Mouse (Mus musculus) neural tube, embryonic 15.5 days (tissue): ENCODE measurements around the gene Ubxn6. TPM values are rescaled to one million over a fixed set of nuclear protein-coding genes. Genes with fewer than 3 reads are reported as not detected.
A peak's percentile ranks its signal among the peaks of the same experiment; 100 is the strongest.
"Not testable (repeated sequence)": the region's sequence is repeated elsewhere in the genome, so short reads cannot be mapped to it uniquely, and the experiment has no call there.

ENCODE experiments used
- ATAC-seq: fragments of 200-750 bp; cut with Nextera tagmentation; 2 replicates; pipeline ENCODE4 v1.8.0; 2017; ENCODE audit warnings: mild to moderate bottlenecking, moderate TSS enrichment, moderate library complexity; ENCODE audit not compliant: low FRiP score
- H3K27ac ChIP-seq: fragments of 300-500 bp; sonication (generic); replicated peaks from 2 replicates; pipeline ENCODE4 v1.5.1; 2015; ENCODE audit warnings: mild to moderate bottlenecking, inconsistent platforms
- H3K27me3 ChIP-seq: fragments of 300-500 bp; sonication (generic); replicated peaks from 2 replicates; pipeline ENCODE4 v1.6.1; 2015; ENCODE audit warnings: inconsistent platforms
- H3K36me3 ChIP-seq: fragments of 300-500 bp; sonication (generic); 2 replicates; pipeline ENCODE4 v1.6.1; 2015; ENCODE audit warnings: inconsistent platforms
- H3K4me1 ChIP-seq: fragments of 300-500 bp; sonication (generic); 2 replicates; pipeline ENCODE4 v1.6.1; 2015; ENCODE audit warnings: inconsistent platforms
- H3K4me2 ChIP-seq: fragments of 300-500 bp; sonication (generic); 2 replicates; pipeline ENCODE4 v1.6.1; 2015; ENCODE audit warnings: inconsistent platforms, mild to moderate bottlenecking, moderate library complexity
- H3K4me3 ChIP-seq: fragments of 300-500 bp; sonication (generic); replicated peaks from 2 replicates; pipeline ENCODE4 v1.5.1; 2015; ENCODE audit warnings: mild to moderate bottlenecking, inconsistent platforms
- H3K9ac ChIP-seq: fragments of 300-500 bp; sonication (generic); replicated peaks from 2 replicates; pipeline ENCODE4 v1.6.1; 2015; ENCODE audit warnings: mild to moderate bottlenecking, inconsistent platforms
- H3K9me3 ChIP-seq: fragments of 300-500 bp; sonication (generic); replicated peaks from 2 replicates; pipeline ENCODE4 v1.6.1; 2016; ENCODE audit warnings: inconsistent platforms
- WGBS: fragments of 180-500 bp; shearing (Covaris S2); methylation state at CpG from one replicate; pipeline ENCODE4 v1.1.7; 2015; ENCODE audit warnings: mixed read lengths; 5-methylcytosine and 5-hydroxymethylcytosine counted together
- polyA plus RNA-seq: library from polyadenylated mRNA; unstranded; fragments of >200 nt; fragmentation: Nextera tagmentation; extraction: Ambion mirVana; gene quantifications from 2 replicates; pipeline ENCODE4 v1.2.1, GENCODE M21; 2015

Gene Ubxn6
- polyA plus RNA-seq, 1 experiment from 2014 or later: 79.4 TPM

DNA sequence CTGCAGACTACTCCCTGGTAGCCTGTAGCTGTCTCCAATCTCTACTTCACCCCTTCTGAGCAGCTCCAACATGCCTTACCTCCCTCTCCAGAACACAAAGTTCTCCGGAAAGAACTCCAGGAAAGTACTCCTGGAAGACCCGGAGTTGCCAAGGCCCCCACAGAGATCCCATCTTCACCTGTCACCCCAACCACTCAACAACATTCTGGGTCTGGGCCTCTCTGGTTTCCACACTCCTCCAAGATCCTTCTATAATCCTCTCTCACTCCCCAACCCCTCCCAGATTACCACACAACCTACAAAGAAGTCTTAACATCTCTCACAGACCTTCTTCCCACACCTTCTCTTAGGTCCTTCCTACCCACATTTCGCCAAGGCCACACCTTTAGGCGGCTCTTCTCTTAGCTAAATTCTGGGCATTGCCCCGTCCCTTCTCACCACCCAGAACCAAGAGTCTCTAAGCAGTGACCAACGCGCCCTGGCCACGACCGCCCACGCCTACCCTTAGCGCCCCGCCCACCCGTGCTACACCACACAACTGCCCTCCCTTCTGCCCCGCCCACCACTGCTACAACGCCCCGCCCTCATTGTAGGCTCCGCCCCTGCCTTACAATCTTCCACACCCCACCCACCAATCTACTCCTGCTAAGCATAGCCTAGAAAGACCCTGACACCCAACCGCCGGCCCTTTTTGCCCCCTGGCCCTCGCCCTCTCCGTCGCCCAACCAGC is 566 bp downstream of the Ubxn6 start:
- Histone ChIP-seq H3K4me3 (peak overlapping the region; percentile 96), H3K9ac (peak overlapping the region; percentile 91), H3K9me3 (no peaks in the 10 kb centered on the region), H3K4me1 (peaks cover 24% of the 10 kb centered on the region), H3K27me3 (no peaks in the 10 kb centered on the region), H3K4me2 (peak overlapping the region; percentile 86), H3K36me3 (peaks cover 42% of the 10 kb centered on the region), H3K27ac (peak overlapping the region; percentile 93)
- WGBS: 10% methylated on average over 22 of the region's 22 CpGs
- ATAC-seq: peak; percentile 25

DNA sequence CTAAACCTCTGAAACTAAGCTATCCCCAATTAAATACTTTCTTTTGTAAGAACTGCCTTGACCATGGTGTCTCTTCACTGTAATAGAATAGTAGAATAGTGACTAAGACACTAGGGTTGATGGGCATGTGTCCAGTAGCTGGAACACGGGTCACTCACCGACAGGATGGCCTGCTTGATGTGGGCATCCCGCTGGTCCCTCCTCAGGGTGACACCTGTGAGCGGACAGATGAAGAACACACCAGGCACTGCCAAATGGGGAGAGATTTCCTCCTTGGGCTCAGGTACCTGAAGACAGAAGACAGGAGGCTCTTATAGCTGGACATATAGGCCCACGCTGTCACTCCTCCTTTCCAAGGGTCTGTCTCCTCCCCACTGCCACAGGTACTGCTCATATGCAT is 2.6 kb downstream of the Ubxn6 start:
- WGBS: 88% methylated on average over 5 of the region's 5 CpGs
- ATAC-seq: no peak

DNA sequence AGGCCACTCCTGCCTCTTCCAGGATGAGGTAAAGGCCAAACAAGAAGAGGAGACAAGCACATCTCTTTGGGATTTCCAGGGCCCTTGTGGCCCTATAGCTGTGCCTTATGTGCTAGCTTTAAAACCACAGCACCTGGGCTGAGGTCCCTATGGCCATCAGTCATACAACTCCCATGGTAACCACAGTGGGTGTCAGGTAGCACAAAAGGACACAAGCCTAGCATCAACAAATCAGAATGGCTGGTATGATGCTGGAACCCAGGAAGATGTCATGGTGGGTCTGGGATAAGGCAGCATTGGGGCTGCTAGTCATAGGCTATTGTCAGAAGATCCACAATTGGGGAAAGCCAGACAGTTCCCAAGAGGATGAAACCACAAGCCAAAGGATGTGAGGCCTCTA is 3.7 kb downstream of the Ubxn6 start:
- Histone ChIP-seq H3K27ac (no peak overlapping the region), H3K4me2 (no peak overlapping the region), H3K9ac (no peak overlapping the region), H3K9me3 (no peaks in the 10 kb centered on the region), H3K27me3 (no peaks in the 10 kb centered on the region), H3K36me3 (peaks cover 74% of the 10 kb centered on the region), H3K4me1 (peaks cover 20% of the 10 kb centered on the region), H3K4me3 (no peak overlapping the region)
- ATAC-seq: no peak

More for the DNA sequence above, 2.6 kb downstream of the Ubxn6 start:
- Histone ChIP-seq H3K9ac (no peak overlapping the region), H3K4me3 (no peak overlapping the region), H3K27me3 (no peaks in the 10 kb centered on the region), H3K9me3 (no peaks in the 10 kb centered on the region), H3K36me3 (peaks cover 63% of the 10 kb centered on the region), H3K4me1 (peaks cover 20% of the 10 kb centered on the region), H3K27ac (no peak overlapping the region), H3K4me2 (no peak overlapping the region)

DNA sequence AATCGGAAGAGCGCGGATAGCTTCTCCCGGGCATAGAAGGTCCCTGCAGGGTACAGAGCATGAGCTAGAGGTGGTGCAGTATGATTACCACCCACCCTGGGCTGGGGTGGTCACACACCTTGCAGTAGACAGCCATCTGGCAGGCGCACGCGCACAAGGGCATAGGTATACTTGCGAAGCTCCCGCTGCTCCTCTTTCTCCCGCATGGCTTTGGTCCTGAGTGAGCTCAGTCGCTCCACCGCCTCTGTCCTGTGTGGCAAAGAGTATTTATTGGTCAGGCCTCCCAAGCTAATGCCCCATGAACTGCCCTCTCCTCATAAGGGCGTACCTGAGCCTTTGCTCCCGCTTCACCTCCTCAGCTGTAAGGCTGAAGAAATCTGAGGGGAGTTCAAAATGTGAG is 5.8 kb downstream of the Ubxn6 start:
- WGBS: 96% methylated on average over 14 of the region's 14 CpGs
- Histone ChIP-seq H3K36me3 (peaks cover 87% of the 10 kb centered on the region), H3K9ac (no peak overlapping the region), H3K4me3 (no peak overlapping the region), H3K27me3 (no peaks in the 10 kb centered on the region), H3K4me2 (no peak overlapping the region), H3K4me1 (peaks cover 8% of the 10 kb centered on the region), H3K27ac (no peak overlapping the region), H3K9me3 (no peaks in the 10 kb centered on the region)
- ATAC-seq: no peak

DNA sequence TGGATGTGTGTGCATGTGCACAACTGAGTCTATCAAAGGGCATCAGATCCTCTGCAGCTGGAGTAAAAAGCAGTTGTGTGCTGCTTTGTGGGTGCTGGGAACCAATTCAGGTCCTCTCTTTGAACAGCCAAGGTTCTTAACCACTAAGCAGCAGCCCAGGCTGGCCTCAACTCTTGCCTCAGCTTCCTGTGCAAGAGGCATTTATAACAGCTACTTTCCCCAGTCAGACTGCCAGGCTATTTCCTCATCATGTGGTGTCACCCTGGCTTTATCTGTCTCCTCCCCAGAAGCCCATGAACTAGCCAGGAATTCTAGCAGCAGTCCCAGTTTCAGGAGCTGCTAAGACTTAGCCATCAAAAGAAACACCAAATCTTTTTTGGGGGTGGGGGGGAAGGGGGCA is 8.4 kb downstream of the Ubxn6 start:
- H3K36me3 ChIP-seq: peaks cover 86% of the 10 kb centered on the region

DNA sequence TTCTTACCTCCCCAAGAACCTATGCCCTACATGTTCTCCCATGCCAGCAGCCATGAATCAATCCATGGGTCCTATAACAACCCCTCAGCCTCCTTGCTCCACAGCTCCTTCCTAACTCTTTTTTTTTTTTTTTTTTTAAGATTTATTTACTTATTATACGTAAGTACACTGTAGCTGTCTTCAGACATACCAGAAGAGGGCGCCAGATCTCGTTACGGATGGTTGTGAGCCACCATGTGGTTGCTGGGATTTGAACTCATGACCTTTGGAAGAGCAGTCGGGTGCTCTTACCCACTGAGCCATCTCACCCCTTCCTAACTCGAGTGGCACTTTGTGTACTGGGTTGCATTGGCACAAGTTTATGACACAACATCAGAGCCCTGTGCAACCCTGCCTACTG is 9.1 kb downstream of the Ubxn6 start:
- H3K27ac ChIP-seq, H3K9me3 ChIP-seq, H3K4me2 ChIP-seq, H3K4me3 ChIP-seq, H3K27me3 ChIP-seq, ATAC-seq, H3K4me1 ChIP-seq, H3K9ac ChIP-seq: not testable (repeated sequence)
- H3K36me3 ChIP-seq: peaks cover 79% of the 10 kb centered on the region
- WGBS: 80% methylated on average over 6 of the region's 6 CpGs

More for the DNA sequence above, 8.4 kb downstream of the Ubxn6 start:
- no peaks in the 10 kb centered on the region for H3K9me3 ChIP-seq
- no peak overlapping the region for H3K4me2 ChIP-seq
- no peaks in the 10 kb centered on the region for H3K4me1 ChIP-seq
- no peak for ATAC-seq
- no peak overlapping the region for H3K27ac ChIP-seq
- H3K4me3 ChIP-seq: no peak overlapping the region
- no peaks in the 10 kb centered on the region for H3K27me3 ChIP-seq
- no peak overlapping the region for H3K9ac ChIP-seq

DNA sequence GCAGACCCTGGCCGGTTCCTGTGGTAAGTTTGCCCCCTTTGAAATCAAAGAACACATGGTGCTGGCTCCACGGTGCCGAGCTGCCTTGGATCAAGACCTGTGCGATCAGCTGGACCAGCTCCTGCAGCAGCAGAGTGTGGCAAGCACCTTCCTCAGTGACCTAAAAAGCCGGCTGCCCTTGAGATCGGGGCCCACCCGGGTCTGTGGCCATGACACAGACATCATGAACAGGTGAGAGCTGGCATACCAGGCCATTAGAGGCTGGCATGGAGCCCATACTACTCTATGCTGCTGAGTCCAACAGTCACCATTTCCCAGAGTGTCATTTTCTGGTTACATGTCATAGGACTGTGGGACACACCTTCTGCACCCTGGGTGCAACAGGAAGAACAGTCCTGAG is 12.7 kb downstream of the Ubxn6 start:
- Histone ChIP-seq H3K4me2 (no peak overlapping the region), H3K4me3 (no peak overlapping the region), H3K27ac (no peak overlapping the region), H3K27me3 (no peaks in the 10 kb centered on the region), H3K4me1 (no peaks in the 10 kb centered on the region), H3K9ac (no peak overlapping the region), H3K36me3 (peaks cover 47% of the 10 kb centered on the region), H3K9me3 (no peaks in the 10 kb centered on the region)
- WGBS: 96% methylated on average over 7 of the region's 7 CpGs
- ATAC-seq: no peak

DNA sequence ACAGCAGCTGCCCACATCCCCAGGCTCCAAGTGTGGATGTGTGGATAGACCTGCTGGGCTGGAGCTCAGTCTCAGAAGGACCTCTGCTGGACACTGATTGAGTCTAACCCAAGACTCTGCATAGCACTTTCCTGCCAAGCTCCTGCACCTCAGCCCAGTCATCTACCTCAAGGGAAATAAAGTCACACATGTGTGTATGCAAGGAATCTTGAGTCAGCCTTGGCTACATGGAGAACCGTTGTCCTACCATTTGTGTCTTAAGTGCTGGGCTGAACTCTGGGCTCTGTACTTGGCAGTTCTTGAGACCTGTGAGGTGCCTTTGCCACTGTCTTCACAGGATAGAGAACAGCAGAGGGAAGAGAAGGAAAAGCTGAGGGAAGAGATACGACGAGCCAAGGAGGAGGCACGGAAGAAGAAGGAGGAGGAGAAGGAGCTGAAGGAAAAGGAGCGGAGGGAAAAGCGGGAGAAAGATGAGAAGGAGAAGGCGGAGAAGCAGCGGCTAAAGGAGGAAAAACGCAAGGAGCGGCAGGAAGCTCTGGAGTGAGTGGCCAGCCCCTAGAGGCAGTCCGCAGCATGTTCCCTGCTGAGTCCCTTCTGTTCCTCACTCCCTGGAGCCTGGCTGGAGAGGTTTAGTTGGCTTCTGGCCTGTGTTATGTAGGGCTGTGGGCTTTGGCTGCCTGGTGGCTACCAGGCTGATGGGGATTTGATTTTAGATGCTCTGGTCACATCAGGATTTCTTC is 17.3 kb downstream of the Ubxn6 start:
- H3K27ac ChIP-seq: 0 out of 2 replicates have a peak overlapping the region, but pooled peaks have one; percentile 5
- no peaks in the 10 kb centered on the region for H3K9me3 ChIP-seq
- H3K36me3 ChIP-seq: peaks cover 11% of the 10 kb centered on the region; the same call in 1 of the 2 replicates
- H3K27me3 ChIP-seq: no peaks in the 10 kb centered on the region
- 86% methylated on average over 11 of the region's 11 CpGs for WGBS
- H3K9ac ChIP-seq: no peak overlapping the region
- H3K4me1 ChIP-seq: no peaks in the 10 kb centered on the region
- H3K4me2 ChIP-seq: no peak overlapping the region
- ATAC-seq: no peak
- no peak overlapping the region for H3K4me3 ChIP-seq

DNA sequence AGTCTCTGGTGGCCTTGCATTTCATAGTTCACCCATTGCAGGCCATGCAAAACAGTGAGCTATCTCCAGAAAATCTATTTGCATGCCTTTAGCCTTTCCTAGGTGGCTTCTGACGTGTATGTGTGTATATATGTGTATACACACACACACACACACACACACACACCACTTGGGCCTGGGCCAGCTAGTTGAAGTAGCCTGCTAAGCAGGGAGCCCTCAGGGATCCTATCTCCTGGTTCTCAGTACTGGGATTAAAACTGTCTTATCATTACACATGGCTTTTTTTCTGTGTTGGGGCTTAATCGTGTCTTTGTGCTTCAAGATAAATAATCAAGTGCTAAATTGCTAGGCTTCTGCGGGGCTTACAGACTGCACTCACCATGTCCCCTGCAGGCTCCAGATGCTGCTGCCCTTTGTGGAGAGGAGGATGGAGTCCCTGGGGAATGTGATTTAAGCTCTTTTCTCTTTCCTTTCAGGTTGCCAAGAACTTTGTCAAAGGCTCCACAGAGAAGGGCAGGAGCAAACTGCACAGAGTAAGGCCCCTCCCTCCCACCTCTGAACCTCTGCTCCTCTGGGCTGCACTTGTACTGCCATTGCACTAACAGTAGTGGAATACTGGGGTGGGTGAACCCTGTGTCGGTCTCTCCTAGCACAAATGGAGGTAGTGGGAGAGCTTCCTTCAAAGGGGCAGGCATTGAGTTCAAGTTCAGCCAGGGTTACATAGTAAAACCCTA is 18.7 kb downstream of the Ubxn6 start:
- 63% methylated on average over 4 of the region's 4 CpGs for WGBS
- ATAC-seq: no peak
- Histone ChIP-seq H3K4me2 (no peak overlapping the region), H3K27ac (no peak overlapping the region), H3K9ac (no peak overlapping the region), H3K9me3 (no peaks in the 10 kb centered on the region), H3K4me3 (no peak overlapping the region), H3K27me3 (no peaks in the 10 kb centered on the region), H3K36me3 (peaks cover 5% of the 10 kb centered on the region; the same call in 1 of the 2 replicates), H3K4me1 (no peaks in the 10 kb centered on the region)

DNA sequence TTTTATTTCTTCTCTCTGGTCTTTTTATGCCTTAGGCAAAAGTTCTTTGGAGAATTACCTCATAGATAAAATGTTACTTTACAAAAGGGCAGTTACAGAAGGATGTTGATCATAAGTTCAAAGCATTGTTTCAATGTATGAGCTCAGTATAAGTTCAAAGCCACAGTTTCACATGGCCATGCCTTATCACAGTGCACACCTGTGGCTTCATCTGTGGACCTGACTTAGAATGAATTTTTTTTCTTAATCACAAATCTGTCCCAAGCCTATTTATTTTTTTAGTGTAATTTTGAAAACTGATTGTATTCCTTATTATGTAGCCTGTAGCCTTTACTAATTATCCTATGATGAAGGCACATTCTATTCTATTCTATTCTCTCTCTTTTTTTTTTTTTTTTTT is 19.9 kb downstream of the Ubxn6 start:
- no peak overlapping the region for H3K4me3 ChIP-seq
- H3K4me1 ChIP-seq: no peaks in the 10 kb centered on the region
- no peak overlapping the region for H3K4me2 ChIP-seq
- H3K9me3 ChIP-seq: no peaks in the 10 kb centered on the region
- no peak overlapping the region for H3K27ac ChIP-seq
- H3K9ac ChIP-seq: no peak overlapping the region
- ATAC-seq: no peak
- H3K36me3 ChIP-seq: no peaks in the 10 kb centered on the region; the same call in 1 of the 2 replicates
- H3K27me3 ChIP-seq: no peaks in the 10 kb centered on the region

DNA sequence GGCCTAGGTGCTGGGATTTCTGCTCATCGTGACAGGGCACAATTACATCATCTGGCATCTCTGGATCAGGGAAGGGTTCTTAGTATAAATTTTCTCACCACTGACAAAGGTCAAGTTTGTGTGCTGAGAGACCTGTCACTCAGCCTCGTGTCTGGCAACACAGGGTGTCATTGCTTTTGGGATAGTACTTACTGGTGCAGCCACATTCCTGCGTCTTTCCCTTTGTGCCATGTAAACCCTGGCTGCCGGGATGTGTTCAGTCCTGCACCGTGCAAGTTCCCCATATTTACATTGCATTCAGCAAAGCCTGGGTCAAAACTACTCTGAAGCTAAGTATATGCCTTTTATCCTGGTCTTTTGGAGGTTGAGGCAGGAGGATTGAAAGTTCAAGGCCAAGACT is 23.5 kb downstream of the Ubxn6 start:
- ATAC-seq: no peak
- Histone ChIP-seq H3K9me3 (no peaks in the 10 kb centered on the region), H3K4me2 (no peak overlapping the region), H3K4me3 (no peak overlapping the region), H3K9ac (no peak overlapping the region), H3K27me3 (no peaks in the 10 kb centered on the region), H3K4me1 (no peaks in the 10 kb centered on the region), H3K27ac (no peak overlapping the region), H3K36me3 (no peaks in the 10 kb centered on the region; the same call in 1 of the 2 replicates)
- WGBS: 95% methylated on average over 5 of the region's 5 CpGs

DNA sequence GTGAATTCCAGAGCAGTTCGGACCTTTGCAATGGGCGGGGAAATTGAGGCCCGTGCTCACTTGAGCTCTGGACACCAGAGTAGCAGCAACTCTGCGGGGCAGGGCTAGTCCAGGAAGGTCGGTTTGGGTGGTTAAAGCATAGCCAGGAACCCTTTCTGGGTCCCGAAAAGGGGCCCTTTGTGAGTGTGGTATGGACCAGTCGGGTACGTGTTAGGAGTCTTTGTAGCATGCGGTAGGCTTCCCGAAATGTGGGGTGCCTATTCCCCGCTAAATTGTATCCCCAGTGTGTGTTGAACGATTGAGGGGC is 34.0 kb downstream of the Ubxn6 start:
- no peak overlapping the region for H3K27ac ChIP-seq
- H3K4me2 ChIP-seq: peak overlapping the region; percentile 91
- H3K36me3 ChIP-seq: no peaks in the 10 kb centered on the region
- H3K27me3 ChIP-seq: no peaks in the 10 kb centered on the region
- WGBS: 2% methylated on average over 12 of the region's 12 CpGs
- peak overlapping the region; percentile 70 for H3K4me3 ChIP-seq
- no peak for ATAC-seq
- H3K4me1 ChIP-seq: peaks cover 15% of the 10 kb centered on the region
- peak overlapping the region; percentile 63 for H3K9ac ChIP-seq
- H3K9me3 ChIP-seq: no peaks in the 10 kb centered on the region
